Mouse (Mus musculus): ENCODE measurements around the gene Tshz2.

The Tshz2 gene

GRCm38 (mm10) chr2:169699141-169699540 is 66.3 kb downstream of the Tshz2 start:
- no peak for DNase-seq (ENCODE audit: low spot score in 2 of 2)

- DNase-seq (ENCODE audit: low spot score in 2 of 2): peak in 1 of 2 experiments; percentile 45
Measured at GRCm38 (mm10) chr2:169699862-169700511, 67.2 kb downstream of the Tshz2 start.

- no peak for DNase-seq (ENCODE audit: low spot score in 2 of 2)
Measured at GRCm38 (mm10) chr2:169702725-169703486, 70.1 kb downstream of the Tshz2 start.

GRCm38 (mm10) chr2:169721793-169722326 is 89.0 kb downstream of the Tshz2 start:
- DNase-seq (ENCODE audit: low spot score in 2 of 2): no peak

- no peak for DNase-seq (ENCODE audit: low spot score in 2 of 2)
Measured at GRCm38 (mm10) chr2:169722341-169722740, 89.5 kb downstream of the Tshz2 start.

- peak in 1 of 2 experiments; percentile 10 for DNase-seq (ENCODE audit: low spot score in 2 of 2)
Measured at GRCm38 (mm10) chr2:169723645-169724462, 91.0 kb downstream of the Tshz2 start.

GRCm38 (mm10) chr2:169728651-169729280 is 96.0 kb downstream of the Tshz2 start:
- DNase-seq (ENCODE audit: low spot score in 2 of 2): no peak

GRCm38 (mm10) chr2:169730551-169730996 is 97.8 kb downstream of the Tshz2 start:
- peak; percentile 28 to 65 for DNase-seq (ENCODE audit: low spot score in 2 of 2)

GRCm38 (mm10) chr2:169734053-169734452 is 101.2 kb downstream of the Tshz2 start:
- DNase-seq (ENCODE audit: low spot score in 2 of 2): no peak

- no peak for DNase-seq (ENCODE audit: low spot score in 2 of 2)
Measured at GRCm38 (mm10) chr2:169735475-169736406, 102.9 kb downstream of the Tshz2 start.

GRCm38 (mm10) chr2:169740996-169741395 is 108.2 kb downstream of the Tshz2 start:
- no peak for DNase-seq (ENCODE audit: low spot score in 2 of 2)

- no peak for DNase-seq (ENCODE audit: low spot score in 2 of 2)
Measured at GRCm38 (mm10) chr2:169742791-169743190, 110.0 kb downstream of the Tshz2 start.

- no peak for DNase-seq (ENCODE audit: low spot score in 2 of 2)
Measured at GRCm38 (mm10) chr2:169743294-169743693, 110.5 kb downstream of the Tshz2 start.

GRCm38 (mm10) chr2:169743910-169744309 is 111.1 kb downstream of the Tshz2 start:
- no peak for DNase-seq (ENCODE audit: low spot score in 2 of 2)

- no peak for DNase-seq (ENCODE audit: low spot score in 2 of 2)
Measured at GRCm38 (mm10) chr2:169747114-169747642, 114.4 kb downstream of the Tshz2 start.

- no peak for DNase-seq (ENCODE audit: low spot score in 2 of 2)
Measured at GRCm38 (mm10) chr2:169749331-169749945, 116.6 kb downstream of the Tshz2 start.

- no peak for DNase-seq (ENCODE audit: low spot score in 2 of 2)
Measured at GRCm38 (mm10) chr2:169750574-169751491, 118.0 kb downstream of the Tshz2 start.

GRCm38 (mm10) chr2:169752126-169752525 is 119.3 kb downstream of the Tshz2 start:
- DNase-seq (ENCODE audit: low spot score in 2 of 2): no peak

GRCm38 (mm10) chr2:169753432-169753831 is 120.6 kb downstream of the Tshz2 start:
- no peak for DNase-seq (ENCODE audit: low spot score in 2 of 2)

Data from urinary bladder, adult 18-20 months (tissue).